Mouse (Mus musculus) lung, postnatal 0 days (tissue): ENCODE data around the gene Dcun1d1.

ENCODE experiments used
- CTCF ChIP-seq: IDR thresholded peaks from 2 replicates; pipeline ENCODE4 v1.5.1; 2016; ENCODE audit warnings: antibody characterized with exemption, mild to moderate bottlenecking
- EP300 ChIP-seq: IDR thresholded peaks from 2 replicates; pipeline ENCODE4 v1.6.1; 2016; ENCODE audit warnings: antibody characterized with exemption, mild to moderate bottlenecking, control low read depth

- TF ChIP-seq CTCF (no peak), EP300 (no peak)
Observed at GRCm38 (mm10) chr3:35929831-35930230, 7.4 kb downstream of the Dcun1d1 start.
